Mouse (Mus musculus) adrenal gland, adult 2 months (tissue): Measurements from ENCODE around the gene Neu2. TPM values are rescaled to one million over a fixed set of nuclear protein-coding genes. Genes with fewer than 3 reads are reported as not detected.

Experiments
- DNase-seq: peaks from one replicate; pipeline ENCODE4 v3.0.0; 2021
- polyA plus RNA-seq: library from polyadenylated mRNA; depleted of rRNA; stranded (reverse); fragments of >200 nt; gene quantifications from 2 replicates; pipeline ENCODE4 v1.2.3, GENCODE M21; 2012
- total RNA-seq, 2 experiments: library from RNA; stranded (reverse); gene quantifications; 2 replicates each; pipeline ENCODE4 v1.2.3; 2021

The Neu2 gene
- total and polyA plus RNA-seq, 3 experiments: not detected

- DNase-seq: no peak
Observed at GRCm38 (mm10) chr1:87614576-87615295, 105.0 kb downstream of the Neu2 start.

GRCm38 (mm10) chr1:87620211-87620668 lies 110.6 kb downstream of the Neu2 start, which contains the start of gene Inpp5d:
Inpp5d (plus strand) TSS chr1:87620312.
- DNase-seq: peak; percentile 33

- no peak for DNase-seq
Observed at GRCm38 (mm10) chr1:87620693-87621092, 111.0 kb downstream of the Neu2 start.

DNA sequence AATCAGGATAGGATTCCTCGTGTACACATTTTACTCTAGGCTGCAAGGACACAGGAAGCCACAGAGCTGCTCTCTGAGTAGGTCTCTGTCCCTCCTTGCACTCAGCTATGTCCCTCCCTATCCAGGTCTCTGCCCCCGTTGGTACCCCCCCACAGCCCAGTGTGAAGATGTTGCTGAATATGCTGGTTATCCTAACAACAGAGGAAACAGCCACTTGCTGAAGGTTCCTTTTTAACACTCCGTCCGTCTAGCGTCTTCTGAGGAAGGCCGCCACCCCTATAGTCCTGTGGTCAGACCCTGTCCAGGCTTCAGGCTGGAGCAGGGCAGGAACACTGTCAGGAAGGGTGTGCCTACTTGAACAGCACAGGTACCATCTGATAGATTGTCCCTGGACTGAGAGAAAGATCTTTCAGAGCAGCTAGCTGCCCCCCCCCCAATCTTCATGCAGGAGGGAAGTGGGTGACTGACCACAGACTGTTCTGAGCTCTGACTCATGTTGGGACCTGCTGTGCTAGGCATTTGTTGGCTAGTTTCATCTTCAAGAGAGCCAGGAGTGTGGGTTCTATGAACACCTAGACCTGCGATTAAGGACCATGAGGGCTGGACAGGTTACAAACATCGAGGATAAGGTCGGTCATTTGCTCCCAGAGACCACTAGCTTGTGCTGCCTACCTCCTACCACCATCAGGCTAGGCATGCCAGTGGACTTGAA lies 111.6 kb downstream of the Neu2 start:
- no peak for DNase-seq

DNA sequence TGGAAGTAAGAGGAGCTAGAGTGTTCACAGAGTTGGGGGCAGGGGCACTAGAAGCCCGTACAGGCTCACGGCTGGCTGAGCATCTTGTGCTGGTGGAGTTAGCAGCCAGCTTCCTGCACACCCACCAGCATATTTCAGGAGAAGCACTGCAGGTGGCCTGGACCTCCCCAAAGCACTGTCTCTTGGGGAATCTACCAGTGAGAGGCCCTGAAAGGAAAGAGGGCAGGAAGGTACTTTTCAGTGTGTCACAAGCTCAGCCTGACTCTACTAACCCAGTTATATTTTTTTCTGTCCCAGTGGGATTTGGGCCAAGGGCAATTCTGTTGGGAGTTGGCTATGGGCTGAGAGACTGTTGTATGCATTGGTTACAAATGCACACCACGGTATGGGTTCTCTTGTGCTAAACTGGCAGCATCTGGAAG lies 112.2 kb downstream of the Neu2 start:
- DNase-seq: peak; percentile 23

- DNase-seq: no peak
Observed at GRCm38 (mm10) chr1:87623977-87624666, 114.4 kb downstream of the Neu2 start.

GRCm38 (mm10) chr1:87624826-87625225 lies 115.1 kb downstream of the Neu2 start:
- DNase-seq: no peak

DNA sequence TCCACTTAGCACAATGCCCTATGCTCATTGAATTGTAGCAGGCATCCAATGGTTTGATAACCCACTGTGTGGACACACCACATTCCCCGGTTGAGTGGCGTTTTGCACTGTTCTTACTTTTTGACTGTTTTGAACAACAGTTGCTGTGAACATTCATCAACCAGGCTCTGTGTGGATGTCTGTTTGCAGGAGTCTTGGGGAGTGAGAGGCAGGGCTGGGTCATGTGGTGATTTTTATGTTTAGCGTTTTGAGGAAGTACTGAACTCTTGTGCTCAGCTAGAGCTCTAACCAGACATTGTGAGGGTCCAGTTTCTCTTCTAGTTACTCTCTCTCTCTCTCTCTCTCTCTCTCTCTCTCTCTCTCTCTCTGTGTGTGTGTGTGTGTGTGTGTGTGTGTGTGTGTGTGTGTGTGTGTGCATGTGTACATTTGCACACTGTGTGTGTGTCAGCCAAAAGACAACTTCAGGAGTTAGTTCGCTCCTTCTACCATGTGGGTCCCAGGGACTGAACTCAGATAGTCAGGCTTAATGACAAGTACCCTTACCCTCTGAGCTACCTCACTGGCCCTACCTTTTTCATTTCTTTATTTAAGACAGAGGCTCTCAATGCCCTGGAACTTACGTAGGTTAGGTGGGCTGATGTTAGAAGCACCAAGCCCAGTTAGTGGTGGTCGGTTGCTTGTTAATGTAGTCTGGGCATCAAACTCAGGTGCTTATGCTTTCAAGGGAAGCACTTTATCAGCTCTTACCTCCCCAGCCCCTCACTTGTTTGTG lies 115.8 kb downstream of the Neu2 start:
- DNase-seq: no peak

- DNase-seq: peak; percentile 63
Observed at GRCm38 (mm10) chr1:87626344-87626743, 116.7 kb downstream of the Neu2 start.

DNA sequence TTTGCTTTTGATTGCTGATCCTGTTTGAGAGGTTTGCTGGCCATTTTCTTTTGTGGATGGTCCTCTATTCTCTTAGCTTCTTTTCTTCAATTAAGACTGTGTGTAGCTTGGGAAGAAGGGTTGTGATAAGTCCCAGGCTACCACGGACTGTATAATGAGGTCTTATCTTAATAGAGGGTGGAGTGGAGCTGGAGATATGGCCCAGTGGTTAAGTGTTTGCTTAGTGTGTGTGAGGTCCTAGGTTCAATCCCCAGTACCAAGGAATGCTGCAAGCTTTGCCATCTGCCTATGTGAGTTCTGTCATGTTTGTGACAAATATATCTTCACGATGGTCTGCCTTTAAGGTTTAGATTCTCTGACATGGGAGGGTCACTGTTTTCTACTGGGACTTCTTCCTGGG lies 118.4 kb downstream of the Neu2 start:
- no peak for DNase-seq

GRCm38 (mm10) chr1:87631584-87631983 lies 121.9 kb downstream of the Neu2 start:
- DNase-seq: no peak

DNA sequence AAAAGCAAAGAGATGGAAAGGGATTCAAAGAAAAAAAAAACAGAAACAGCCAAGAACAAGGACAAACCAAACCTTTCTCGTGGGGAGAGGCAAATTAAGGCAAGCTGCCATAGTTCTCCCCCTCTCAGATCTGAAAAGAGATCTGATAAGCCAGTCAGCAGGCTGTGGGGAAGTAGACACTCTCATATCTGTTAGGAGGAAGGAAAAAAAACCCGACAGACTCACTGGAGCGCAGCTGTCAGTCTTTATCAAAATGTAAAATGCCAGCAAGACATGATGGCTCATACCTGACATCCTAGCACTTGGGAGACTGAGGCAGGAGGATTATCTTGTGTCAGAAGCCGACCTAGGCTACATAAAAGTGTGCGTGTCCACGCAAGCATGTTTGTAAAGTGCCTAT lies 122.5 kb downstream of the Neu2 start:
- no peak for DNase-seq

DNA sequence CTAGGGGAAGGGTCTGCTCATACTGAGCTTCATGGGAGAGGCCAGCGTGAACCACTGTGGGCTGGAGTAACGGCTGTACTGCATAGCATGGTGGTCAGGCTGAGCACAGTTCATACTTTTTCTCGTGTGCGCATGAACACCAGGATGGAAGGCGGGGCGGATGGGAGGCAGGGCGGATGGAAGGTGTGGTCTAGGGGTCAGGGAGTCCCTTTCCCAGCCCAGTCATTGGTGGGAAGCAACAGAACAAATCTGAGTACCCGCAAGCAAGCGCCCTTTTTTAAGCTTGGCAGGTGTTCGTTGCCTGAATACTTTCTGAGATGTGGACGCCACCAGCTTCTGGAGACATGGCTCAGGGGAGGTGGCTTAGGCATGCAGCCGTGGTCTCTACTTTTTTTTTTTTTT lies 127.0 kb downstream of the Neu2 start:
- no peak for DNase-seq

DNA sequence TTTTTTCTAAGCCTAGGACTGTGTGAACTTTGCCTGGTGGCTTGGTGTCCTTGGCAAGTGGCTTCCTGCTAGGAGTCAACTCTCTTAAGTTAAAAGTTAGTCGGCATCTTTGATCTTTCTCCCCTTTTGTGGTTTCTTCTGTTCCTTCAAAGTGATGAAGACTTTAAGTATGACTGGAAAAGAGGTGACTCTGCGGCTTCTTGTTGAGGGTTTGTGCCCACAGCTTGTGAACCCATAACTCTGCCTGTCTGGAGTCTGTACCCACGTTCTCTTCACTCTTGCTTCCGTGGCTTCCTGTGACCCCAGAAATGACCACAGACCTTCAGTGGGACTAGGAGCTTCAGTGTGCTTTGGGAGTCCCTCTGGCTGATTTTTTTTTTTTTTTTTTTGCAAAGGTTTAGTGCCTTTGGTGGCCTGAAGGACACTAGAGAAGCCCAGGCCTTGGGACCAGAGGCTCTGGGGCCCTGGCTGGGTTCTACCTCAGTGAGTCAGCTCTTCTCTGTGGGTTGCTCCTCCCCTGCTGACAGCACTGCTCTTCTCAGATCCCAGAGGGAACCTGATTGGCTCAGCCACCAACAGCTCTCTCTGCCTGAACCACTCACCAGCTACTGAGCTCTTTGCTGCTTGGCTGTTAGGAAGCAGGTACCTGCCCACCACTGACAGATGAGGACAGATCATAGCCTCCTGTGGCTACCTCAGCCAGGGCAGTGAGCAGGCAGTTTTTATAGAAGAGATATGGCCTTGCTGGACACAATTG lies 127.6 kb downstream of the Neu2 start:
- DNase-seq: peak; percentile 88

DNA sequence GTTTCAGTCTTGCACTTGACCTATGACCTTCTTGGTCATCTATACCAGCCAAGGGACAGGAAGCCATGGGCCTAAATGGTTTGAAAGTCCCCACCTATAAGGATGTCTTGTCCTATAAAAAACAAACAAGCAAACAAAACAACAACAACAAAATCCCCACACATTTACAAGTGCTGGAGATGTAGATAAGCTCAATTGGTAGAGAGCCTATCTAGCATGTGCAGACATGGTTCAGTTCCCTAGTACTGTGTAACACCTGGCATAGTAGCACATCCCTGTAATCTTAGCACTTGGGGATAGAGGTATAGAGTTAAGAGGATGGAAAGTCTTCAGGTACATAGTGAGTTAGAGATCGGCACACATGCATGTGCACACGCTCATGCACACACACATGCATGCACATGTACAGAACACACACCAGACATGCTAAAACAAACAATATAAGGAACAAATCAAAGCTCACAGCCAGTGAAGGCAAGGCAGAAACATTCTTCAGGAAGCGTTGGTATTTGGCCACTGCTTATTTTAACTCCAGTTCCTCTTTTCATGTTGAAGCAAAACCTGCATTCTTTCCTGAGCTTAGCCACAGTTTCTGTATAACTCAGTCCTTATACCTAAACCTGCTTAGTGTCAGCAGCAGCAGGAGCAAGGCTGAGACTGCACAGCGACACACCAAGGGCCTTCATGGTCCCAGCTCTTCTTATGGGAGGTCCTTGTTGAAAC lies 128.3 kb downstream of the Neu2 start:
- no peak for DNase-seq

- DNase-seq: no peak
Observed at GRCm38 (mm10) chr1:87639724-87640123, 130.0 kb downstream of the Neu2 start.

- peak; percentile 66 for DNase-seq
Observed at GRCm38 (mm10) chr1:87640165-87640661, 130.5 kb downstream of the Neu2 start.

GRCm38 (mm10) chr1:87643016-87643415 lies 133.3 kb downstream of the Neu2 start:
- no peak for DNase-seq

GRCm38 (mm10) chr1:87645041-87645440 lies 135.4 kb downstream of the Neu2 start:
- peak; percentile 68 for DNase-seq

GRCm38 (mm10) chr1:87645748-87646147 lies 136.1 kb downstream of the Neu2 start:
- no peak for DNase-seq
